Mouse (Mus musculus): ENCODE data around the gene Skap1.

The Skap1 gene

DNA sequence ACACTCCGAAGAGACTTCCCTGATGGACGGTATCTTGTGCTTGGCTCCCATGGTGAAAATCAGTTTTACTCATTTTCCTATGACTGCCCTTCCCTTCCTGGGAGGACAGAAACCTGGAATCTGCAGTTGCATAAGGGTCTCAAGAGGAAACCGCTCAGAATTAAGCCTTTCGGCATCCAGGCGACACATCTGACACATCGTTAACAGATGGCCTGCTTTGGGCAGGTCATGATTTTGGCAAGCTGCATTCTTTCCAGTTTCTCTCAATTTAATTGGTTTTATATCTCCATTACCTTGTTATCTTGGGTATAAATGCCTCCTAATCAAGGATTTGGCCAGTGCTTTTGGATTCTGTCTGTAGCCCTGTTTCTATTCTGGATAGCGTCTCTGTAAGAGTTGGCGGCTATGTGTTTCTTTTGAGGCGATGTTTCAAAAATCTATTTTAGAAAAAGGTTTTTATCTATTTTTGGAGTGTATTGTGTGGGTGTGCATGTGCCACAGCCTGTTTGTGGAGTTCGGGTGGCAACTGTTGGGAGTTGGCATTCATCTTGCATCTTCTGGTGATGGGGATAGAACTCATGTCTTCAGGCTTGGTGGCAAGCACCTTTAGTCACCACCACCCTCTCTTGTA is 1.1 kb downstream of the Skap1 start:
- DNase-seq (ENCODE audit: low read depth, low spot score) = no peak

DNA sequence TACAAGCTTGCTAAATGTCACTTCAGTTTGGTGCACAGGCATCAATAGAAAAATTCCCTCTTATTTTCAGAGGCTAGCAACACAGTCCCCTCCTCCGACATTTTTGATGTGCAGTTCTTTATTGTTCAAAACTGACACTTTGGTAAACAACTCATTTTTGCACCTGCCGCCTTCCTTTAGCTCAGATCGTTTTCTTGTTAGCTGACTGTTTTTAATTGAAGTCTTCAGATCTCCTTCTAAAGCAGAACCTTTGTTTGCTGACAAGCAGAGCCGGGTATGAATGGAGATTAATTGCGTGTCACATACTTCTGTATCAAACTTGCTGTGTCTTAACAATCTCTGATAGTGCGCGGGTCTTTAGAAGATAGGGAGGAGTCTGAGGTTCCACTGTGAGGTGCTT is 2.0 kb downstream of the Skap1 start:
- no peak for DNase-seq (ENCODE audit: low read depth, low spot score)

DNA sequence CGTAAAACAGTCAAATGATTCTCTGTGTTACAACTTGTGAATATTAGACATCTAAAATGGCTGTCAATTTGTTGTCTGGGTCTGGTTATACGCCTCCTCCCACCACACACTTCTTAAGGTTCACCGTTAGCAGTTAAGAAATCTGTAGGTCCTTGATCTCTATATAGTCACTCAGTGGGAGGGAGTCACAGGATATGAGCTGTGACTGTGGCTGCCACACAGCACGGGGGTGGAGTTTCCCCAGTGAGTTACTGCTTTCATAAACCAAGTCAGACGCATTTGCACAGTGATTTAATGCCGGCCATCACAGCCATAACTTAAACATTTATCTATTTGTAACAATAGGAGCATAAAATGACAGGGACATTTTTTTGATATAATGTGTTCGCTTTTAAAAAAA is 2.6 kb downstream of the Skap1 start:
- DNase-seq (ENCODE audit: low read depth, low spot score) = no peak

DNA sequence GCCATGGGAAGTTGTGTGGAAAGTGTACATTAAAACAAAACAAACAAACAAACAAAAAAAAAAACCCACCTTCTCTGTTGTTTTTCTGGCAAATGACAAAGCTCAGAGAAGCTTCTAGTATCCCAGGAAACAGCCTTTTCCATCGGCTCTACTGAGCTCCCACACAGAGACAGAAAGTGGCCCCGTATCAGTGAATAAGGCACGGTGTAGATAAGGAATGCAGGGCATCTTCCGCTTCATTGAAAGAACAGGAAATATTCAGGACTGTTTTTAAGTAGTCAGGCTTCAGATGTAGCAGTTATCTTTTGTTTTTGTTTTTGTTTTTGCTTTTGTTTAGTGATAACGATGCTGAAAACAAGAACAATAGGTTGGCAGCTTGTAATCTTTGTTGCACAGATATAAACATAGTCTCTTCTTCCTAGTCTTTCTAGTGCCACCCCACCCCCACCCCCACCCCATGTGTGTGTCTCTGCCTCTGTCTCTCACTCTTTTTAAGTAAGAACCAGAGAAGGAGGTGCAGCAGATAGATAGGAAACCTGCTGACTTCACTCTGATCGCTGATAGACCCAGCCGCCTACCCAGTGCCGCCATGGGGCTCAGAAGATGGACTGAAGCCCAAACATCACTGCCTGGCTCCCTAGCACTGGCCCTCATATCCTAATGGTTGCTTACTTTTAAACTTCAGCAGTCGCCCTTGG is 3.8 kb downstream of the Skap1 start:
- DNase-seq (ENCODE audit: low read depth, low spot score) = no peak

DNA sequence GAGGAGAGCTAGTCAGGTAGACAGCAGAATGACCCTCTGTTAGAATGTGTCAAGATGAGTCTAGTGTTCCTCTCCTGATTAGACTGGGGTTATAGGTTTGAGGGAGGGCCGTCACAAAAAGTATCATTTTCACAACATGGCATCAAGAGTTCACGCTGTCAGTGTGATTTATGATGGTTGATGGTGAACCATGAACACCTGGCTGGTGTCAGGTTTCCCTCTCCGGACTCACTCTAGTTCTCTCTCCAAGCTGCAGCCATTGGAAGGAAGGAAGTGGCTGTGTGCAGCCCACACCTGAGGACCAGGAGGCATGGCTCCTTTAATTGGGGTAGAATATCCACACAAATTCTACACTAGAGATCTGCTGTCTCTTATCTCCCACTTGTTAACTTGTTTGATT is 18.3 kb downstream of the Skap1 start:
- DNase-seq (ENCODE audit: low read depth, low spot score) = no peak

DNA sequence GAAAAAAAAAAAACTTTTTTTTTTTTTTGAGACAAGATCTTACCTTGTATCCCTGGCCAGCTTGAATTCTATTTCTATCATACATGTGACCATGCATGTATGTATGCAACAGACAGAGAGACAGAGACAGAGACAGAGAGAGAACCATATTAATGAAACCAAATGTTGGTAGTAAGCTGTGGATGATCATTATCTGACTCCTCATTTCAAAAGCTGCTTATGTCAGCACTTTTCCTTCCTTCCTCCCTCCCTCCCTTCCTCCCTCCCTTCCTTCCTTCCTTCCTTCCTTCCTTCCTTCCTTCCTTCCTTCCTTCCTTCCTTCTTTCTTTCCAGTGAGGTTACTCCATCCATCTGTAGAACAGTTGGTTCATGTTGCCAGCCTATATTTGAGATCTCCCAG is 18.8 kb downstream of the Skap1 start:
- no peak for DNase-seq (ENCODE audit: low read depth, low spot score)

DNA sequence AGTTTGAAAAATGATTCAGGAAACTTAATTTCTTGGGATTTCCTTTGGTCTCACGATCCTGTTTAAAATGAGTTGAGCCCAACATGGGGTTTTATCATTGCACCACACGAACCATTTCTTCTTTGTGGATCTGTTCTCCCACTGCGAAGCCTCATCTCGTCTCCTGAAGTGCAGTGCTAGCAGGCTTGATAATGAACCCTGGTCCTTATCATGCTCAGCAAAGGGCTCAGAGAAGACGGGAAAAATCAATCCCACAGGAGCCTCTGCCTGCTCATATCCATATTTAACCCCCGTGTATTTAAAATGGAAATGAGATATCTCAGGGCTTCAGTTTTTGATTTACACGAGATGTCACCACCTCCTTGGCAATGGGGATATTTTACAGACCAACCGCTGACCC is 34.1 kb downstream of the Skap1 start:
- DNase-seq (ENCODE audit: low read depth, low spot score) = no peak

DNA sequence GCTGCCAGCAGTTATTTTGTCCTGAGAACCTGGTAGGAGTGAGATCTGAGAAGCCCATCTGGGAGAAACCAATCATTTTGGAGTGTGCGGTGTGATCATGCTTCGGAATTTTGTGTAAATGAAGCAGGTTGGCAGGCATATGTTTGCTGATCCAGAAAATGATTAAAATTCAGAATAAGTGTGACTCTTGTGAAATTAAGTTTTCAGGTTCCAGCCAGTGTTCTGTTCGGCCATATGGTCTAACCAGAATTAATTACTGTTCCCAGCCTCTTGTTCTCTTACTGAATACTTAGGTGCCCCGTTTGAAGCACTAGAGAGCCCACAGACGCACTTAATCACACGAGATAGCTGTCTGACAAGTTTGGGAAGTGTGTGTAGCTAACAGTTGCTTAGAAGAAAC is 36.6 kb downstream of the Skap1 start:
- DNase-seq (ENCODE audit: low read depth, low spot score) = peak; percentile 42

DNA sequence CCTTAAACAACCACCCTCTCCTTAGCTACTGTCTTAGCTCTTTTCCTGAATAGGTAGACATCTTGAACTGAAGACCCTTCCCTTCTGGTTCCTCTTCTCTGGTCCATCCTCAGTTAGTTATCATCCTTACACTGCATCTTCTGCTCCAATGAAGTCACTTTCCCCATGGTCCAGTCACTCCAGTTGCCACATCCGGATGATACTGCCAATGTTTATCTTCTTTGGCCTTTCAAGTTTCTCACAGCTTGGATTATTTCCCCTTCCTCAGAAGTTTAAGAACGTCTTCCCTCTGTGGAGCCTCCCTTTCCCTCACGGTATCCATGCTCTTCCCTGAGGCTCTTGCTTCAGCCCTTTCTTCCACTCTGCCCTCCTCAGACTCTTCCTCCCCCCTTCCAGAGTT is 38.6 kb downstream of the Skap1 start:
- DNase-seq (ENCODE audit: low read depth, low spot score) = no peak

DNA sequence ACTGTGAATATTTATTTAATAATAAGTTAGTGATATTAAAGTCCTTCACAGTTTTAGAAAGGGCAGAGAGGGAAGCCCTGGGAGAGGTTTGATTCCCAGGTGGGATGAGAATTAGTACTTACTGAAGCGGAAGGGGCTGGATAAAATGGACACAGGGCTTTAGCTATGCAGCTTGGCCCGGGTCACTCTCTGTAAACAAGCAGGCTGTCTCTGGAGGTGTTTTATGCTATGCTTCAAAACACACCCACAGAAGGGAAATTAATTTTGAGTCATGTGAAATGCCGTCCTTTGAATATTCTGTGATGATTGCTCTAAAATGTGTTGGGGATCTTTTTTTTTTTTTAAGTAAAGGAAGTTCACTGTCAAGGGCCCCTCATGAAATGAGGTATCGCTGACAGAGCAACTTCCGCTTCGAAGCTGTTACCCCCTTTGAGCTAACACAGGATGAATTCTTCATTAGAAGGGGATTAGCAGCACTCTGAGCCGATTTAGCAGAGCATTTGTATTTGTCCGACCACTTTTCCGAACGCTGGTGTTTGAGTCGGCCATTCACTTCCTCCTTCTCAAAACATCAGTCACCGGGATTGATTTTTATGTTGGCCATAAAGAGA is 40.2 kb downstream of the Skap1 start:
- DNase-seq (ENCODE audit: low read depth, low spot score) = no peak

DNA sequence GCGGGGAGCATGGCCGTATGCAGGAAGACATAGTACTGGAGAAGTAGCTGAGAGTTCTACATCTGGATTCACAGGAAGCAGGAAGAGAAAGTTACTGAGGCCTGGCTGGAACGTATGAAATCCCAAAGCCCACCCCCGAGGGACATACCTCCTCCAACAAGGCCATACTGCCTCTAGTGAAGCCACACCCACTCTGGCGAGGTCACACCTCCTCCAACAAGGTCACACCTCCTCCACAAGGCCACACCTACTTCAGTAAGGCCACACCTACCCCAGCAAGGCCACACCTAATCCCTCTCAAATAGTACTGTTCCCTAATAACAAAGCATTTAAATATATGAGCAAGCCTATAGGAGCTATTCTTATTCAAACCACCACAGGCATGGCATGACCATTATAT is 41.4 kb downstream of the Skap1 start:
- DNase-seq (ENCODE audit: low read depth, low spot score) = no peak

DNA sequence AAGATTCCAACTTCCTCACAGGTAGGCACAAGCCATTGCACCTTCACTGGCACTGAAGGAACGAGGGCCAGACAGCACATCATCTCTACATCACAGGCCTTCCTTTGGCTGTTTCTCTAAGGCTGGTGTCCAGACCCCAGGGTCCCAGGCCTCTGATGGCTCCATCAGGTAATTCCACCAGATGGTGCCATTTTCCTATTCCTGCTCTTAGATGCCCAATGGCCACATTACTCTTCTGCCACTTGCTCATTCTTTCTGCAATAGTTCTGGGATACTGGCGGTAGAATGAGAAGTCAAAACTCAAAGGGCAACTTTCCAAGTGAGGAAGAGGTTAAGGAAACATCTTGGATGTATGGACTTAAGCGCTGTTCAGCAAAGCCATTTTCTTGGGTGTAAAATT is 50.8 kb downstream of the Skap1 start:
- DNase-seq (ENCODE audit: low read depth, low spot score) = no peak

DNA sequence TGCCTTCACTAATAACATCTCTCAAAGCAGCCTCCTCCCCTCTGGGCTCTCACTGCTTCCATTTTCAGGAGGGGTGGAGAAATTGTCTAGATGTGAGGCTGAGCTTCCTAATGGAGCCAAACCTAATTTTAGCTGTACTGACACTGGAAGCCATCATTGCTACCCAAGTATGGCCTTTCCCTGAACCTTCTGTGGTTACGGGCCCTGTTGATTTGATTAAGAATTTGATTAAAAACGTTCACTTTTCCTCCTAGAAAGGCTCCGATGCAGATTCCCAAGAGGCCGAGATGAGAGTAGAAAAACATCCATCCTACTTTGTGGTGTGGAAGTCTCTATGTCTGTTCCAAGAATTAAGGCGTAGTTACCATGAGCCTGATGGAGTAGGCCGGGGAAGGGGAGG is 60.1 kb downstream of the Skap1 start:
- DNase-seq (ENCODE audit: low read depth, low spot score) = no peak

DNA sequence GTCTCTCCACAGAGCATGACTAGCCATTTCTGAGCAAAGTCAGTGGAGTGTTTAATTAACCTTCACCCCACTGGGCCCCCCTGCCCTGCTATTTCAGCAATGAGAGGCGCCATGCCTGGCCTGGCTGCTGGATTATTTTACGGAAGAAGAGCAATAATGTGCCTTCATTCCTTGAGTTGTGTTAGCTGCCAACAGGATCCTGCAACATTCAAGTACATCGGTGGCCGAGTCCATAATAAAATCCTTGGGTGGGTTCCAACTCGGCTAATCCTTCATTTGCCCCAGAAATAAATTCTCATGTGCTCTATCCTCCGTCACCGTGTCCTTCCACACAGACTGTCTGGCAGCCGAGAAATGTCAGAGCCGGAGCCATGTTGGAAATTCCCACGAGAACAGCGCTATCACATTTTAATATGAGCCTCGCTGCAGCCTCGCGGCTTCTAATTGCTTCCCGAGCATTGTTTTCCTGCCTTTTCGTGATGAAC is 61.8 kb downstream of the Skap1 start:
- no peak for DNase-seq (ENCODE audit: low read depth, low spot score)

DNA sequence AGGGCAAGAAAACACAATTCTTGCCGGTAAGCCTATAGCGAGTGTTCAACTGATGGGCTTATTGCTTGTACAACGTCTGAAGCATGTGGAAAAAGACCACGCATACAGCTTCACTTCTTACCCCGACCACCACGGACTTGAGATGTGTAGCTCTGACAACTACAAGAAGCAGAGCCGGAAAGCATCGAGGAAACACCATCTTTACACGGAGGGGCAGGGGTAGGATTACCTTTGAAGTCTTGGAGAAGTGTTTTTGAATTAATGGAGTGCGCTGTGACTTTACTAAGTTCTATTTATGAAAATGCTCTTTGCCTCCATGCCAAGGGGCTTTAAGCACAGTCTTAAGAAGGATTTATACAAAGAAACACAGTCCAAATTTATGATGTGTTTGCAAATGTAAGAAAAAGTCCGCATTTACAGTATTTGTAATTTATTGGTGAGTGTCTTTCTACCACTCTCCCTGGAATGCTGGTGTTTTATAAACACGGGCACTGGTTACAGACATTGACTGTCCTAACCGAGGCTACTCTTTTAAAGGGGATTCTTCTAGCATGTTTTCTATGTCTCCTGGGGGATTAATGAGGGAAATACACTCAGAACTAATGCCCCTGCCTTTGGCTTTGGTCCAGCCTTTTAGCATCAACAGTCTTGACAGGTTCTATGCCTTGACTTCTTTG is 67.5 kb downstream of the Skap1 start:
- DNase-seq (ENCODE audit: low read depth, low spot score) = no peak

DNA sequence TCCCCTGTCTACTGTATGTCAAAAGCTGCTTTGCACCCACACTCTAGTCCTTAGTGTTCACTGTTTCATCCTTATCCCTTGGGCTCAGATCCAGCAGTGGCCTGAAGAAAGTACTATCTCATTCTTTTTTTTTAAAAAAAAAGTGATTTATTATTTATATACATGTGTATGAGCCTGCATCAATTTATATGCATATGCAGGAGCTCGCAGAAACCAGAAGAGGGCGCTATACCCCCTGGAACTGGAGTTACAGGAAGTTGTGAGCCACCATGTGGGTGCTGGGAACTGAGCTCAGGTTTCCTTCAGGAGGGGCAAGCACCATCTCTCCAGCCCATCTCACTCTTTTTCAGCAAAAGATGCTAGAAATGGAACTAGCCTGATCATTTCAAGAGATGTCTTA is 70.1 kb downstream of the Skap1 start:
- no peak for DNase-seq (ENCODE audit: low read depth, low spot score)

DNA sequence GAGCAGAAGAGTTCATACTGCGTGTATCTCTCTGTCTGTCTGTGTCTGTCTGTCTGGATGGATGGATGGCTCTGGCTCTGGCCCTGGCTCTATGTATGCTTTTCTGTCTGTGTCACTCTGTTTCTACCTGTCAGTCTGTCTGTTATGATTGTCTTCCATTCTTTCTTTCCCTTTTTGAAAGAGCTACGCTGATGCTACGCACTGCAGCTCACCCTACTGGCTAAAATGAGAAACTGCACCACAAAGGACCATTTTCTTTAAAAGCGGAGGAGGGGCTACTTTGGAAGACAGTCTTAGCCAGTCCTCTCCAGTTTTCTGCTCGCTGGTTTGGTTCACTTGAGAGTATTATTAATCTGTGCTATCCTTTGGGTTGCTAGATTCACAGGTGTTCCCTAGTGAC is 71.8 kb downstream of the Skap1 start:
- no peak for DNase-seq (ENCODE audit: low read depth, low spot score)

DNA sequence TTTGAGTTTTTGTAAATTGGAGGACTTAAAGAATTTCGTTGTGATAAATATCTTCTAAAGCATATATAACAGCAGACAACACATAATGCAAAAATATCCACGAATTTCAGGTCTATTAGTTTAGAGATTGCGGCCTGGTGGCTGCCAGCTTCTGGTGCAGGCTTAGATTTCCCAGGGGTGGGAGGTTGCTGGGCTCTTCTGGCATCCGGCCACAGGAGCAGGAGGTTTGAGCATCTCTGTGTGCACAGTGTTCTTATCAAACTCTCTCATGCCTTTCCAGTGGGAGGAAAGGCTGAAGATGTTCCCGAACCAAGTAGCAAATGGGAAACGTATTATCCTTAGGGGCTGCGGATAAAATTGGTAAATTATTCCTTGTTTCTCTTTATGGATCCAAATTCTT is 77.6 kb downstream of the Skap1 start:
- no peak for DNase-seq (ENCODE audit: low read depth, low spot score)

DNA sequence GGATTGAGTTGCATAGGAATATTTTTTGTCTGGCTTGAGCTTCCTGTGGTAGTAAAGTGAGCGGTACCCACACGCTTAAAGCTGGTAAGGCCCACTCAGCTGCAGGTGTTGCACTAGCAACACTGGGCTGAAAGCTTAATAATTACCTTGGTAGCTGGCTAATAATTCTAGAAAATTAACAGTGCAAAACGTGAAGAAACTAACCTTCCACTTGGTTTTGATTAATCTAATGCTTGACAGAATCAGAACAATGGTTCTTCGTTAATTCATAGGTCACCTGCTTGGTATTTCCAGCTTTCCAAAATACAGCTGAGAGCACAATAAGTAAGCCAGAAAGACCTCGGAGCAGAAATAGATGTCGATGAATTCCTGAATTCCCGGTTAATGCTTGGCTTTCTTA is 78.2 kb downstream of the Skap1 start:
- DNase-seq (ENCODE audit: low read depth, low spot score) = no peak

DNA sequence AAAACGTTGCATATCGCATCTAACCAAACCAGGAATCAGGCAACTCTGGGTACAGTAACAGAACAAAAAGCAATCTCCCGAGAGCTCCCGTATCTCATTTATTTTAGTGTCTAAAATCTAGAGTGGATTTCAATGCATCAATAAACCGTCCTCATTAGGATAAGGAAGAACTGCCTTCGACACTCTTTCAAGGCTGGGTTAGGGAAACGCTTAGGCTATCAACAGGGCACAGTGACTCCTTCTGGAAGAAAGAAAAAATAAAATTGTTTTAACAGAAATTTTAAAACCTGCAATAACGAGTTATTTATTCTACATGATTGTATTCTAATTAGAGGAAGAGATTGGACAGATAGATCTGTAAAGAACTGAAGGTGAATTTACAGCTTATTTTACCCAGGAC is 82.0 kb downstream of the Skap1 start:
- no peak for DNase-seq (ENCODE audit: low read depth, low spot score)

DNA sequence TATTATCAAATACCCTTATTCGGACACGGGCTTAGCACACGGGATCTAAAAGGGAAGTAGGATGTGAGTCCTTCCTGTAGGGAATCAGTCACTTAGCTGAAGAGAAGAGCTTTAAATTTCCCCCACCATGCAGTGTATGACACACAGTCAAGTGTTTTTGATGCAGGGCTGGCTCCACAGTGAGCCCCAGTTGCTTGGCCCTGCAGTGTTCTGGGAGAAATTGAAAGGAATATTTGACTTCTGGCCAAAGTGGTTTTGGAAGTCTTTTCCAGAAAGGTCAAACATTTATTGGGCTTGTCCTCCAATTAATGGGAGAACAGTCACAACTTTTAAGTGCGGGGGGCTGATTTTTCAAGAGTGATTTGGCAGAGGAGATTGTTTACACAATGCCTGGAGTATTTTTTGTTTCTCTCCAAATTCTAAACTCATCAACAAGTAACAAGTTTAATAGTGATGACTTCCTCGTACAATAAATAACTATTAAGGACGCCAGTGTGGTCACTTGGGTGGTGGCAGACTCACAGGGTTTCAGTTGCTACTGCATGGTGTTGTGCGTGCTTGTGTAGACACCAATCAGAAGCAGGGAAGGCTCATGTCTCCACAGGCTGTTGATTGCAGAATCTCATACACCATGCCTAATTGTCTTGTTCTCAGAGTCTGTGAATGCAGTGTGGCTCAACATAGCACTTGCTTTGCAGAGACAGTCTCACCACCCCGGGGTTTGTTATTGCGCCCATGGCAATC is 86.7 kb downstream of the Skap1 start:
- DNase-seq (ENCODE audit: low read depth, low spot score) = no peak

DNA sequence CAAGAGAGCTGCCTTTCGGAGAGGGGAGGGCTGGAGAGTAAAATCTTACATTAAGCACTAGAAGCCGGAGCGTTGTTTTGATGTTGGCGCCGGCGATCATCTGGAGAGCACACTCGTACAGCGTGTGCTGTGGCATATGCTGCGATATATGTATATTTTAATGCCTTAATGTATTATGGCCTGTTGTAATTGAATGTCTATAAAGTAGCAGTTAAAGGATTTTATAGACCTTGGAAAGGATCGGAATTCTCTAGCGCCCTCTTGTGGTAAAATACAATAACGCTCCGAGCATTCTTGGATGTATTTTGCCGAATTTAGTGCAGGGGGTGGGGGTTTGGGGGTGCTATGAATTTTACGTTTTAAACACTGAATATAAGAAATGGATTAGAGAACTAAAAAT is 88.7 kb downstream of the Skap1 start:
- no peak for DNase-seq (ENCODE audit: low read depth, low spot score)
